Mouse (Mus musculus) naive thymus-derived CD4-positive, alpha-beta T cell, adult 2 months (primary cell): ENCODE measurements around the gene Chek1.

ENCODE experiments used
- DNase-seq: peaks from one replicate; pipeline ENCODE4 v3.0.0-alpha.2; 2011; ENCODE audit warnings: low read depth

Gene Chek1

GRCm38 (mm10) chr9:36727034-36727755 is at the start of gene Chek1:
TSS of gene Chek1 (minus strand) at chr9:36727065.
- DNase-seq = peak; percentile 29

GRCm38 (mm10) chr9:36769048-36769413 is 42.2 kb upstream of the Chek1 start:
- peak; percentile 24 for DNase-seq

GRCm38 (mm10) chr9:36768156-36769047 is 41.5 kb upstream of the Chek1 start:
- no peak for DNase-seq

- DNase-seq = peak; percentile 100
These were observed 40.6 kb upstream of the Chek1 start, which contains the start of gene Stt3a for GRCm38 (mm10) chr9:36767203-36768143. TSS of gene Stt3a (minus strand) at chr9:36767679.

GRCm38 (mm10) chr9:36764378-36764777 is 37.5 kb upstream of the Chek1 start:
- DNase-seq = no peak

- peak; percentile 92 for DNase-seq
These were observed 483 bp downstream of the Chek1 start for GRCm38 (mm10) chr9:36726131-36727033.

- no peak for DNase-seq
These were observed 10.2 kb downstream of the Chek1 start for GRCm38 (mm10) chr9:36716624-36717023.

GRCm38 (mm10) chr9:36707304-36707703 is 19.6 kb downstream of the Chek1 start:
- DNase-seq = no peak

- no peak for DNase-seq
These were observed 20.9 kb downstream of the Chek1 start for GRCm38 (mm10) chr9:36705923-36706322.

GRCm38 (mm10) chr9:36694276-36694675 is 32.6 kb downstream of the Chek1 start:
- DNase-seq = no peak

GRCm38 (mm10) chr9:36692920-36693319 is 33.9 kb downstream of the Chek1 start, which contains the start of gene Acrv1:
TSS of gene Acrv1 (plus strand) at chr9:36693220.
- no peak for DNase-seq

- DNase-seq = no peak
These were observed 39.5 kb downstream of the Chek1 start for GRCm38 (mm10) chr9:36687329-36687728.

- no peak for DNase-seq
These were observed 45.4 kb downstream of the Chek1 start for GRCm38 (mm10) chr9:36681424-36681823.
